Comparison of ENCODE assay signal across 17 mouse cellular contexts in the genomic region with DNA sequence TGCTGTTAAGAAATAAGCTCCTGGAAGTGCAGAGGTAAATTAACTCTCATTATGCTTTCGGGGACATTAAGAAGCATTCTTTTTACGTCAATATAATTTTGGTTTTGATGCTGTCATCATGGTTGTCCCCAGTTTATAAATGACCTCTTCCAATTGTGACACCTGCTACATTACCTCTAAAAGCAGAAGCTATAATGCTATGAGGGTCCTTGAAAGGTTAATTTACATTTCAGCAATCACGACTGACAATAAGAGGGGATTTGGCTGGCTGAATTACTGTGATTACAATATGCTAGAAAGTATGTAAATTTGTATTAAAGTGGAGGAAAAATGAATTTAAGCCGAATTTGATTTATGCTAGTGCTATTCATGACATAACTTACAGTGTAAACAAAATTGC.
"Had no signal": no experiment of that assay in that cellular context is flagged by ENCODE, and none has a peak within 500 bp of the region (broad histone marks: within the 10 kb centered on the region; RNA-seq: fewer than 3 reads in every experiment).

No protein-coding gene starts in this region.

- H3K9ac ChIP-seq: lung, embryonic 14.5 days; midbrain, embryonic 12.5 days; neural tube, embryonic 13.5 days; neural tube, embryonic 15.5 days; stomach, embryonic 15.5 days had no signal

- DNase-seq: lung, adult 18-20 months; lung, embryonic 14.5 days; lung, postnatal 10 days; lung, postnatal 4 days; midbrain, embryonic 14.5 days; right cerebral cortex, postnatal 14 days; thymus, adult 2 months; thymus, postnatal 25 days; thymus, postnatal 4 days had no signal

- H3K27ac ChIP-seq: midbrain, embryonic 10.5 days; midbrain, embryonic 12.5 days; neural tube, embryonic 13.5 days; neural tube, embryonic 15.5 days; stomach, embryonic 15.5 days; stomach, postnatal 0 days had no signal

- H3K9me3 ChIP-seq: midbrain, embryonic 10.5 days; midbrain, embryonic 12.5 days; neural tube, embryonic 13.5 days; neural tube, embryonic 15.5 days; stomach, embryonic 15.5 days had no signal

- ATAC-seq: midbrain, embryonic 16.5 days had no signal

- H3K4me1 ChIP-seq: midbrain, embryonic 10.5 days; midbrain, embryonic 12.5 days; neural tube, embryonic 13.5 days; neural tube, embryonic 15.5 days; stomach, embryonic 15.5 days had no signal

- H3K4me2 ChIP-seq: lung, embryonic 14.5 days; midbrain, embryonic 12.5 days; neural tube, embryonic 13.5 days; neural tube, embryonic 15.5 days; stomach, embryonic 15.5 days had no signal

- H3K36me3 ChIP-seq: midbrain, embryonic 10.5 days; midbrain, embryonic 12.5 days; neural tube, embryonic 13.5 days; neural tube, embryonic 15.5 days; stomach, embryonic 15.5 days had no signal

- H3K4me3 ChIP-seq: midbrain, embryonic 10.5 days; midbrain, embryonic 12.5 days; myocyte; neural tube, embryonic 13.5 days; neural tube, embryonic 15.5 days; stomach, embryonic 15.5 days had no signal

- H3K27me3 ChIP-seq: midbrain, embryonic 12.5 days; neural tube, embryonic 13.5 days; neural tube, embryonic 15.5 days; stomach, embryonic 15.5 days had no signal
